Mouse (Mus musculus): ENCODE results near the gene Dmbt1.

DNA sequence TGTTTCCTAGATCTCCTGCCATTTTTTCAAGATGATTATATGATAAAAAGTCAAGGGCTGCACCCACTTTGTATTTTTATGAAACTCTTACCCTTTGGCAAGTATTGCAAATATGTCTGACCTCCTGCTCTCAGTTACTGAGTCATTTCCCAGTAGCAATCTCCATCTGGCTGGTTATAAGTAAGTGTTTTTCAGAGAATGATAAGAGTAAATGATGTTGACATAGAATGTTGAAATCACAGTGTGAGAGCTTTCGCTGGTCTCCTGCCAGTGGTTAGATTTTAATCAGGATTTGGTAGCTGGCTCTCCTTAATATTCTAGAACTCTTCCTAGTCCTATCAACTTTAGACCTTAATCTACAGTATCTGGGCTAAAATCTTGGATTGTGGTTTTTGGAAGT lies 20.0 kb upstream of the Dmbt1 start:
- TF ChIP-seq CTCF (IDR thresholded peaks at IDR 0.05; ENCODE audit: low read depth, low read length), result no peak
- TF ChIP-seq POLR2A (IDR thresholded peaks at IDR 0.05; ENCODE audit: borderline replicate concordance, low read depth, low read length), result no peak

Measured in bone marrow macrophage, adult 2 months (primary cell).